Mouse (Mus musculus) E14TG2a.4 (cell line): ENCODE results near the gene Efcab10.

Source experiments
- H3K27me3 ChIP-seq: 2 replicates; pipeline ENCODE4 v1.6.1; 2014; ENCODE audit warnings: low read length, control low read depth; ENCODE audit not compliant: insufficient read depth
- H3K36me3 ChIP-seq: 2 replicates; pipeline ENCODE4 v1.6.1; 2014; ENCODE audit warnings: low read length, control low read depth; ENCODE audit not compliant: insufficient read depth
- H3K4me1 ChIP-seq: replicated peaks from 2 replicates; pipeline ENCODE4 v1.6.1; 2014; ENCODE audit warnings: low read depth, low read length, control low read depth
- H3K4me3 ChIP-seq: replicated peaks from 2 replicates; pipeline ENCODE4 v1.5.1; 2014; ENCODE audit warnings: mild to moderate bottlenecking, low read length
- H3K9me3 ChIP-seq: 2 replicates; pipeline ENCODE4 v1.6.1; 2014; ENCODE audit warnings: low read length, control low read depth
- CTCF ChIP-seq: conservative IDR thresholded peaks from 2 replicates; pipeline ENCODE4 v1.5.1; 2014; ENCODE audit warnings: low read length
- NANOG ChIP-seq: IDR thresholded peaks from 2 replicates; pipeline ENCODE4 v1.6.1; 2014; ENCODE audit warnings: borderline replicate concordance, low read length, mixed read lengths
- POU5F1 ChIP-seq: IDR thresholded peaks from 2 replicates; pipeline ENCODE4 v1.6.1; 2014; ENCODE audit warnings: low read length, borderline replicate concordance

Efcab10 gene

GRCm38 (mm10) chr12:33394804-33395623 lies at the start of gene Efcab10:
TSS of gene Efcab10 (plus strand) at chr12:33394854.
- Histone ChIP-seq H3K4me1 (peaks cover 26% of the 10 kb centered on the region), H3K9me3 (no peaks in the 10 kb centered on the region), H3K4me3 (peak within 1 kb of the TSS; percentile 76), H3K36me3 (no peaks in the 10 kb centered on the region), H3K27me3 (no peaks in the 10 kb centered on the region)
- TF ChIP-seq CTCF = no peak
- TF ChIP-seq POU5F1 = no peak

GRCm38 (mm10) chr12:33344970-33345772 lies 49.5 kb upstream of the Efcab10 start:
- H3K4me1 ChIP-seq = peaks cover 48% of the 10 kb centered on the region
- TF ChIP-seq NANOG (no peak), CTCF (no peak), POU5F1 (no peak)

GRCm38 (mm10) chr12:33345773-33346435 lies 48.8 kb upstream of the Efcab10 start:
- H3K36me3 ChIP-seq = peaks cover 10% of the 10 kb centered on the region; the same call in 1 of the 2 replicates
- peak overlapping the region; percentile 73 for H3K4me3 ChIP-seq
- TF ChIP-seq NANOG (peak; percentile 11; the same call in 1 of the 2 replicates), CTCF (no peak), POU5F1 (no peak)
- peaks cover 41% of the 10 kb centered on the region for H3K4me1 ChIP-seq
- H3K9me3 ChIP-seq = peaks cover 15% of the 10 kb centered on the region
- H3K27me3 ChIP-seq = peaks cover 44% of the 10 kb centered on the region

More at GRCm38 (mm10) chr12:33344970-33345772, 49.5 kb upstream of the Efcab10 start:
- Histone ChIP-seq H3K4me3 (peak overlapping the region; percentile 73), H3K36me3 (0 out of 2 replicates have a peak, but pooled peaks cover 6% of the 10 kb centered on the region), H3K9me3 (peaks cover 8% of the 10 kb centered on the region), H3K27me3 (peaks cover 51% of the 10 kb centered on the region)

GRCm38 (mm10) chr12:33352671-33353070 lies 42.0 kb upstream of the Efcab10 start:
- TF ChIP-seq POU5F1 = no peak
- TF ChIP-seq NANOG = no peak
- TF ChIP-seq CTCF = no peak
- peaks cover 20% of the 10 kb centered on the region for H3K4me1 ChIP-seq

GRCm38 (mm10) chr12:33358345-33358744 lies 36.3 kb upstream of the Efcab10 start:
- Histone ChIP-seq H3K27me3 (peaks cover 3% of the 10 kb centered on the region; the same call in 1 of the 2 replicates), H3K4me3 (no peak overlapping the region), H3K9me3 (no peaks in the 10 kb centered on the region; the same call in 1 of the 2 replicates), H3K36me3 (peaks cover 11% of the 10 kb centered on the region; the same call in 1 of the 2 replicates), H3K4me1 (0 out of 2 replicates have a peak, but pooled peaks cover 2% of the 10 kb centered on the region)
- TF ChIP-seq NANOG (no peak), CTCF (no peak), POU5F1 (no peak)

More at GRCm38 (mm10) chr12:33352671-33353070, 42.0 kb upstream of the Efcab10 start:
- Histone ChIP-seq H3K36me3 (peaks cover 10% of the 10 kb centered on the region; the same call in 1 of the 2 replicates), H3K9me3 (peaks cover 16% of the 10 kb centered on the region), H3K4me3 (no peak overlapping the region), H3K27me3 (peaks cover 3% of the 10 kb centered on the region; the same call in 1 of the 2 replicates)

- no peak for TF ChIP-seq POU5F1
- TF ChIP-seq NANOG = no peak
- no peak for TF ChIP-seq CTCF
These were observed 35.4 kb upstream of the Efcab10 start for GRCm38 (mm10) chr12:33359209-33359608.

GRCm38 (mm10) chr12:33359878-33360482 lies 34.7 kb upstream of the Efcab10 start:
- no peaks in the 10 kb centered on the region for H3K9me3 ChIP-seq
- H3K27me3 ChIP-seq = peaks cover 3% of the 10 kb centered on the region; the same call in 1 of the 2 replicates
- peaks cover 11% of the 10 kb centered on the region; the same call in 1 of the 2 replicates for H3K36me3 ChIP-seq
- TF ChIP-seq NANOG (no peak), CTCF (no peak), POU5F1 (no peak)
- no peak overlapping the region for H3K4me3 ChIP-seq
- H3K4me1 ChIP-seq = no peaks in the 10 kb centered on the region

More at GRCm38 (mm10) chr12:33359209-33359608, 35.4 kb upstream of the Efcab10 start:
- peaks cover 11% of the 10 kb centered on the region; the same call in 1 of the 2 replicates for H3K36me3 ChIP-seq
- H3K4me1 ChIP-seq = no peaks in the 10 kb centered on the region
- no peak overlapping the region for H3K4me3 ChIP-seq
- H3K9me3 ChIP-seq = no peaks in the 10 kb centered on the region
- peaks cover 3% of the 10 kb centered on the region; the same call in 1 of the 2 replicates for H3K27me3 ChIP-seq
